Mouse (Mus musculus): Measurements from ENCODE around the gene Gba2. TPM values are rescaled to one million over a fixed set of nuclear protein-coding genes. Genes with fewer than 3 reads are reported as not detected.

The Gba2 gene
- 17.7 and 18.7 TPM in 2 replicates for polyA plus RNA-seq (2015; fragmentation: Nextera tagmentation; extraction: Ambion mirVana)

GRCm38 (mm10) chr4:43578376-43579204 lies at the start of gene Gba2, which contains the start of gene Rgp1:
TSS of gene Gba2 (minus strand) at chr4:43578873.
TSS of gene Rgp1 (plus strand) at chr4:43578715.
- Histone ChIP-seq H3K9ac (ENCODE audit: low read depth, low read length) (peak within 1 kb of the TSS; percentile 85), H3K36me3 (ENCODE audit: control insufficient read depth, insufficient read depth) (peaks cover 33% of the 10 kb centered on the region), H3K9me3 (replicated peaks; ENCODE audit: control insufficient read depth, low read length) (no peaks in the 10 kb centered on the region), H3K27me3 (ENCODE audit: control insufficient read depth, insufficient read depth, low read depth, low read length) (no peaks in the 10 kb centered on the region), H3K4me1 (ENCODE audit: control insufficient read depth, low read depth, low read length) (peaks cover 39% of the 10 kb centered on the region), H3K27ac (ENCODE audit: low read length) (peak within 1 kb of the TSS; percentile 92), H3K4me2 (ENCODE audit: low read depth, low read length) (peak within 1 kb of the TSS; percentile 94), H3K4me3 (ENCODE audit: low read depth, low read length) (peak within 1 kb of the TSS; percentile 91)
- peak; percentile 99 for ATAC-seq (ENCODE audit: low read depth)
- WGBS (ENCODE audit: insufficient replicate concordance) = under 1% methylated on average over 76 of the region's 76 CpGs

GRCm38 (mm10) chr4:43620146-43620778 lies 41.6 kb upstream of the Gba2 start:
- Histone ChIP-seq H3K9me3 (replicated peaks; ENCODE audit: control insufficient read depth, low read length) (peaks cover 5% of the 10 kb centered on the region; the same call in 1 of the 2 replicates), H3K4me1 (ENCODE audit: control insufficient read depth, low read depth, low read length) (no peaks in the 10 kb centered on the region), H3K4me2 (ENCODE audit: low read depth, low read length) (no peak overlapping the region), H3K27ac (ENCODE audit: low read length) (no peak overlapping the region), H3K27me3 (ENCODE audit: control insufficient read depth, insufficient read depth, low read depth, low read length) (no peaks in the 10 kb centered on the region), H3K4me3 (ENCODE audit: low read depth, low read length) (no peak overlapping the region), H3K36me3 (ENCODE audit: control insufficient read depth, insufficient read depth) (no peaks in the 10 kb centered on the region), H3K9ac (ENCODE audit: low read depth, low read length) (no peak overlapping the region)
- 70% methylated on average over 4 of the region's 4 CpGs for WGBS (ENCODE audit: insufficient replicate concordance)
- ATAC-seq (ENCODE audit: low read depth) = no peak

- H3K27ac ChIP-seq (ENCODE audit: low read length) = peak overlapping the region; percentile 68
- H3K27me3 ChIP-seq (ENCODE audit: control insufficient read depth, insufficient read depth, low read depth, low read length) = no peaks in the 10 kb centered on the region
- peak; percentile 67; the same call in 1 of the 2 replicates for ATAC-seq (ENCODE audit: low read depth)
- H3K9me3 ChIP-seq (replicated peaks; ENCODE audit: control insufficient read depth, low read length) = no peaks in the 10 kb centered on the region
- H3K4me3 ChIP-seq (ENCODE audit: low read depth, low read length) = no peak overlapping the region
- peak overlapping the region; percentile 27 for H3K4me2 ChIP-seq (ENCODE audit: low read depth, low read length)
- H3K4me1 ChIP-seq (ENCODE audit: control insufficient read depth, low read depth, low read length) = peaks cover 8% of the 10 kb centered on the region
- 28% methylated on average over 3 of the region's 3 CpGs for WGBS (ENCODE audit: insufficient replicate concordance)
- H3K9ac ChIP-seq (ENCODE audit: low read depth, low read length) = no peak overlapping the region
- no peaks in the 10 kb centered on the region for H3K36me3 ChIP-seq (ENCODE audit: control insufficient read depth, insufficient read depth)
These were observed 34.5 kb upstream of the Gba2 start for GRCm38 (mm10) chr4:43613060-43613730.

- Histone ChIP-seq H3K9ac (ENCODE audit: low read depth, low read length) (peak overlapping the region; percentile 42; the same call in 1 of the 2 replicates), H3K4me3 (ENCODE audit: low read depth, low read length) (no peak overlapping the region), H3K9me3 (replicated peaks; ENCODE audit: control insufficient read depth, low read length) (no peaks in the 10 kb centered on the region), H3K4me1 (ENCODE audit: control insufficient read depth, low read depth, low read length) (peaks cover 8% of the 10 kb centered on the region), H3K4me2 (ENCODE audit: low read depth, low read length) (peak overlapping the region; percentile 27), H3K27me3 (ENCODE audit: control insufficient read depth, insufficient read depth, low read depth, low read length) (no peaks in the 10 kb centered on the region), H3K27ac (ENCODE audit: low read length) (peak overlapping the region; percentile 66), H3K36me3 (ENCODE audit: control insufficient read depth, insufficient read depth) (no peaks in the 10 kb centered on the region)
- peak; percentile 68 for ATAC-seq (ENCODE audit: low read depth)
- 15% methylated on average over 10 of the region's 10 CpGs for WGBS (ENCODE audit: insufficient replicate concordance)
These were observed 33.9 kb upstream of the Gba2 start for GRCm38 (mm10) chr4:43612534-43612933.

- Histone ChIP-seq H3K9me3 (replicated peaks; ENCODE audit: control insufficient read depth, low read length) (no peaks in the 10 kb centered on the region), H3K9ac (ENCODE audit: low read depth, low read length) (peak overlapping the region; percentile 47), H3K4me3 (ENCODE audit: low read depth, low read length) (peak overlapping the region; percentile 33), H3K27ac (ENCODE audit: low read length) (peak overlapping the region; percentile 94), H3K27me3 (ENCODE audit: control insufficient read depth, insufficient read depth, low read depth, low read length) (no peaks in the 10 kb centered on the region), H3K4me2 (ENCODE audit: low read depth, low read length) (peak overlapping the region; percentile 58), H3K4me1 (ENCODE audit: control insufficient read depth, low read depth, low read length) (peaks cover 36% of the 10 kb centered on the region), H3K36me3 (ENCODE audit: control insufficient read depth, insufficient read depth) (no peaks in the 10 kb centered on the region)
- 39% methylated on average over 9 of the region's 9 CpGs for WGBS (ENCODE audit: insufficient replicate concordance)
- ATAC-seq (ENCODE audit: low read depth) = peak; percentile 98
These were observed 26.3 kb upstream of the Gba2 start for GRCm38 (mm10) chr4:43604751-43605685.

GRCm38 (mm10) chr4:43604099-43604498 lies 25.4 kb upstream of the Gba2 start:
- peaks cover 43% of the 10 kb centered on the region for H3K4me1 ChIP-seq (ENCODE audit: control insufficient read depth, low read depth, low read length)
- H3K36me3 ChIP-seq (ENCODE audit: control insufficient read depth, insufficient read depth) = no peaks in the 10 kb centered on the region
- no peaks in the 10 kb centered on the region for H3K27me3 ChIP-seq (ENCODE audit: control insufficient read depth, insufficient read depth, low read depth, low read length)
- H3K9me3 ChIP-seq (replicated peaks; ENCODE audit: control insufficient read depth, low read length) = no peaks in the 10 kb centered on the region
- peak overlapping the region; percentile 67 for H3K27ac ChIP-seq (ENCODE audit: low read length)
- H3K4me2 ChIP-seq (ENCODE audit: low read depth, low read length) = no peak overlapping the region; the same call in 1 of the 2 replicates
- ATAC-seq (ENCODE audit: low read depth) = no peak
- H3K4me3 ChIP-seq (ENCODE audit: low read depth, low read length) = no peak overlapping the region
- H3K9ac ChIP-seq (ENCODE audit: low read depth, low read length) = no peak overlapping the region; the same call in 1 of the 2 replicates
- 56% methylated on average over 3 of the region's 3 CpGs for WGBS (ENCODE audit: insufficient replicate concordance)

GRCm38 (mm10) chr4:43600195-43600934 lies 21.7 kb upstream of the Gba2 start:
- 41% methylated on average over 9 of the region's 9 CpGs for WGBS (ENCODE audit: insufficient replicate concordance)
- H3K4me1 ChIP-seq (ENCODE audit: control insufficient read depth, low read depth, low read length) = peaks cover 54% of the 10 kb centered on the region
- H3K4me2 ChIP-seq (ENCODE audit: low read depth, low read length) = peak overlapping the region; percentile 43
- peak overlapping the region; percentile 42; the same call in 1 of the 2 replicates for H3K9ac ChIP-seq (ENCODE audit: low read depth, low read length)
- no peaks in the 10 kb centered on the region for H3K27me3 ChIP-seq (ENCODE audit: control insufficient read depth, insufficient read depth, low read depth, low read length)
- peak overlapping the region; percentile 78 for H3K27ac ChIP-seq (ENCODE audit: low read length)
- H3K36me3 ChIP-seq (ENCODE audit: control insufficient read depth, insufficient read depth) = no peaks in the 10 kb centered on the region
- no peak for ATAC-seq (ENCODE audit: low read depth)
- H3K9me3 ChIP-seq (replicated peaks; ENCODE audit: control insufficient read depth, low read length) = no peaks in the 10 kb centered on the region
- H3K4me3 ChIP-seq (ENCODE audit: low read depth, low read length) = peak overlapping the region; percentile 18; the same call in 1 of the 2 replicates

All from liver, embryonic 16.5 days (tissue).